Mouse (Mus musculus): ENCODE measurements around the gene Lrrc63. TPM values are rescaled to one million over a fixed set of nuclear protein-coding genes. Genes with fewer than 3 reads are reported as not detected.
"Not testable (repeated sequence)": the region's sequence is repeated elsewhere in the genome, so short reads cannot be mapped to it uniquely, and the experiment has no call there.

The Lrrc63 gene
- total RNA-seq, 2 experiments from 2014 or later: not detected

- not testable (repeated sequence) for ATAC-seq (replicated peaks; ENCODE audit: low FRiP score, low TSS enrichment, poor library complexity, severe bottlenecking)
Measured at GRCm38 (mm10) chr14:75147706-75148105, 17.0 kb upstream of the Lrrc63 start.

GRCm38 (mm10) chr14:75139225-75139624, 8.5 kb upstream of the Lrrc63 start:
- ATAC-seq (replicated peaks; ENCODE audit: low FRiP score, low TSS enrichment, poor library complexity, severe bottlenecking): no peak

GRCm38 (mm10) chr14:75138503-75138902, 7.8 kb upstream of the Lrrc63 start:
- peak; percentile 99 for ATAC-seq (replicated peaks; ENCODE audit: low FRiP score, low TSS enrichment, poor library complexity, severe bottlenecking)

- ATAC-seq (replicated peaks; ENCODE audit: low FRiP score, low TSS enrichment, poor library complexity, severe bottlenecking): no peak
Measured at GRCm38 (mm10) chr14:75136119-75136966, 5.7 kb upstream of the Lrrc63 start.

- peak; percentile 57; the same call in 1 of the 2 replicates for ATAC-seq (replicated peaks; ENCODE audit: low FRiP score, low TSS enrichment, poor library complexity, severe bottlenecking)
Measured at GRCm38 (mm10) chr14:75131324-75131935, 749 bp upstream of the Lrrc63 start.

- no peak for ATAC-seq (replicated peaks; ENCODE audit: low FRiP score, low TSS enrichment, poor library complexity, severe bottlenecking)
Measured at GRCm38 (mm10) chr14:75121658-75122057, 9.0 kb downstream of the Lrrc63 start.

- no peak for ATAC-seq (replicated peaks; ENCODE audit: low FRiP score, low TSS enrichment, poor library complexity, severe bottlenecking)
Measured at GRCm38 (mm10) chr14:75102956-75103355, 27.7 kb downstream of the Lrrc63 start.

GRCm38 (mm10) chr14:75077946-75078345, 52.7 kb downstream of the Lrrc63 start:
- no peak for ATAC-seq (replicated peaks; ENCODE audit: low FRiP score, low TSS enrichment, poor library complexity, severe bottlenecking)

- ATAC-seq (replicated peaks; ENCODE audit: low FRiP score, low TSS enrichment, poor library complexity, severe bottlenecking): no peak
Measured at GRCm38 (mm10) chr14:75075299-75076180, 55.1 kb downstream of the Lrrc63 start.

- no peak for ATAC-seq (replicated peaks; ENCODE audit: low FRiP score, low TSS enrichment, poor library complexity, severe bottlenecking)
Measured at GRCm38 (mm10) chr14:75071091-75071490, 59.6 kb downstream of the Lrrc63 start.

GRCm38 (mm10) chr14:75069356-75069979, 61.2 kb downstream of the Lrrc63 start:
- ATAC-seq (replicated peaks; ENCODE audit: low FRiP score, low TSS enrichment, poor library complexity, severe bottlenecking): peak; percentile 29; the same call in 1 of the 2 replicates

- ATAC-seq (replicated peaks; ENCODE audit: low FRiP score, low TSS enrichment, poor library complexity, severe bottlenecking): peak; percentile 39; the same call in 1 of the 2 replicates
Measured at GRCm38 (mm10) chr14:75068430-75069112, 62.1 kb downstream of the Lrrc63 start.

GRCm38 (mm10) chr14:75065211-75065610, 65.5 kb downstream of the Lrrc63 start:
- ATAC-seq (replicated peaks; ENCODE audit: low FRiP score, low TSS enrichment, poor library complexity, severe bottlenecking): no peak

GRCm38 (mm10) chr14:75064520-75064919, 66.2 kb downstream of the Lrrc63 start:
- ATAC-seq (replicated peaks; ENCODE audit: low FRiP score, low TSS enrichment, poor library complexity, severe bottlenecking): peak; percentile 60

GRCm38 (mm10) chr14:75063936-75064335, 66.7 kb downstream of the Lrrc63 start:
- no peak for ATAC-seq (replicated peaks; ENCODE audit: low FRiP score, low TSS enrichment, poor library complexity, severe bottlenecking)

GRCm38 (mm10) chr14:75060562-75060961, 70.1 kb downstream of the Lrrc63 start:
- ATAC-seq (replicated peaks; ENCODE audit: low FRiP score, low TSS enrichment, poor library complexity, severe bottlenecking): peak; percentile 77

GRCm38 (mm10) chr14:75056861-75057431, 73.7 kb downstream of the Lrrc63 start:
- ATAC-seq (replicated peaks; ENCODE audit: low FRiP score, low TSS enrichment, poor library complexity, severe bottlenecking): no peak
